Mouse (Mus musculus) heart, postnatal 0 days (tissue): ENCODE data around the gene Ufc1. TPM values are rescaled to one million over a fixed set of nuclear protein-coding genes. Genes with fewer than 3 reads are reported as not detected.

ENCODE experiments used
- ATAC-seq: fragments of 200-750 bp; cut with Nextera tagmentation; 2 replicates; pipeline ENCODE4 v1.8.0; 2017; ENCODE audit warnings: low read depth, moderate number of reproducible peaks, moderate library complexity; ENCODE audit not compliant: insufficient read depth
- DNase-seq: peaks from one replicate; pipeline ENCODE4 v3.0.0-alpha.2; 2016; ENCODE audit warnings: low spot score
- H3K27ac ChIP-seq: fragments of 300-500 bp; sonication (generic); 2 replicates; pipeline ENCODE4 v1.5.1; 2014; ENCODE audit warnings: low read depth, mild to moderate bottlenecking
- H3K27me3 ChIP-seq: fragments of 300-500 bp; sonication (generic); 2 replicates; pipeline ENCODE4 v1.6.1; 2014; ENCODE audit warnings: low read length, mixed read lengths; ENCODE audit not compliant: control insufficient read depth, insufficient read depth
- H3K36me3 ChIP-seq: fragments of 300-500 bp; sonication (generic); replicated peaks from 2 replicates; pipeline ENCODE4 v1.6.1; 2014; ENCODE audit warnings: low read length, mixed read lengths; ENCODE audit not compliant: control insufficient read depth, insufficient read depth
- H3K4me1 ChIP-seq: fragments of 300-500 bp; sonication (generic); 2 replicates; pipeline ENCODE4 v1.6.1; 2014; ENCODE audit warnings: antibody characterized with exemption; ENCODE audit not compliant: control insufficient read depth, insufficient read depth
- H3K4me2 ChIP-seq: fragments of 300-500 bp; sonication (generic); 2 replicates; pipeline ENCODE4 v1.6.1; 2014; ENCODE audit warnings: low read depth, mild to moderate bottlenecking, low read length, moderate library complexity
- H3K4me3 ChIP-seq: fragments of 300-500 bp; sonication (generic); 2 replicates; pipeline ENCODE4 v1.5.1; 2014; ENCODE audit warnings: low read depth, low read length
- H3K9ac ChIP-seq: fragments of 300-500 bp; sonication (generic); replicated peaks from 2 replicates; pipeline ENCODE4 v1.6.1; 2014; ENCODE audit warnings: low read depth, low read length, mixed read lengths
- H3K9me3 ChIP-seq: fragments of 300-500 bp; sonication (generic); replicated peaks from 2 replicates; pipeline ENCODE4 v1.6.1; 2016; ENCODE audit warnings: low read length; ENCODE audit not compliant: control insufficient read depth
- CTCF ChIP-seq: IDR thresholded peaks from 2 replicates; pipeline ENCODE4 v1.5.1; 2016; ENCODE audit warnings: antibody characterized with exemption, control low read depth, low read depth
- EP300 ChIP-seq: IDR thresholded peaks from 2 replicates; pipeline ENCODE4 v1.6.1; 2016; ENCODE audit warnings: antibody characterized with exemption, low read depth
- WGBS: fragments of 180-500 bp; shearing (Covaris S2); extraction: QIAGEN DNeasy Blood & Tissue Kit; methylation state at CpG from one replicate; pipeline ENCODE4 v1.1.7; 2014; 5-methylcytosine and 5-hydroxymethylcytosine counted together
- polyA plus RNA-seq: library from polyadenylated mRNA; unstranded; fragments of >200 nt; fragmentation: Nextera tagmentation; extraction: Ambion mirVana; gene quantifications from 2 replicates; pipeline ENCODE4 v1.2.1, GENCODE M21; 2015
- total RNA-seq: library from RNA; depleted of rRNA; stranded (reverse); fragments of >200 nt; gene quantifications from 2 replicates; pipeline ENCODE4 v1.2.3, GENCODE M21; 2014; ENCODE audit warnings: low replicate concordance; rRNA removed

Ufc1 gene
- total RNA-seq (74.9 and 140 TPM in 2 replicates), polyA plus RNA-seq (109 and 113 TPM in 2 replicates)

- WGBS: under 1% methylated on average over 42 of the region's 42 CpGs
- TF ChIP-seq EP300 (0 out of 2 replicates have a peak, but pooled peaks have one; percentile 47), CTCF (no peak)
- peak; percentile 74 for ATAC-seq
Measured at GRCm38 (mm10) chr1:171294298-171295062, at the start of gene Ufc1. TSS of gene Ufc1 (minus strand) at chr1:171295024.

GRCm38 (mm10) chr1:171343922-171344677 is 49.3 kb upstream of the Ufc1 start:
- ATAC-seq (peak; percentile 18; the same call in 1 of the 2 replicates), DNase-seq (peak; percentile 19)
- H3K36me3 ChIP-seq: peaks cover 44% of the 10 kb centered on the region
- H3K27ac ChIP-seq: no peak overlapping the region
- peaks cover 20% of the 10 kb centered on the region for H3K4me1 ChIP-seq
- H3K9ac ChIP-seq: no peak overlapping the region
- 53% methylated on average over 9 of the region's 9 CpGs for WGBS
- TF ChIP-seq CTCF (no peak), EP300 (no peak)
- H3K9me3 ChIP-seq: no peaks in the 10 kb centered on the region
- H3K4me3 ChIP-seq: no peak overlapping the region
- 0 out of 2 replicates have a peak overlapping the region, but pooled peaks have one; percentile 90 for H3K4me2 ChIP-seq
- no peaks in the 10 kb centered on the region for H3K27me3 ChIP-seq

More at GRCm38 (mm10) chr1:171294298-171295062, at the start of gene Ufc1:
- H3K27me3 ChIP-seq: 0 out of 2 replicates have a peak, but pooled peaks cover 7% of the 10 kb centered on the region
- peak within 1 kb of the TSS; percentile 76 for H3K9ac ChIP-seq
- peaks cover 6% of the 10 kb centered on the region for H3K36me3 ChIP-seq
- peak within 1 kb of the TSS; percentile 89 for H3K27ac ChIP-seq
- peak; percentile 92 for DNase-seq
- peak within 1 kb of the TSS; percentile 69 for H3K4me2 ChIP-seq
- H3K4me1 ChIP-seq: peaks cover 9% of the 10 kb centered on the region
- H3K9me3 ChIP-seq: no peaks in the 10 kb centered on the region
- peak within 1 kb of the TSS; percentile 67 for H3K4me3 ChIP-seq

- TF ChIP-seq CTCF: no peak
- no peak for TF ChIP-seq EP300
- H3K36me3 ChIP-seq: peaks cover 55% of the 10 kb centered on the region
- WGBS: 92% methylated on average over 16 of the region's 16 CpGs
Measured at GRCm38 (mm10) chr1:171342262-171343207, 47.7 kb upstream of the Ufc1 start.

GRCm38 (mm10) chr1:171330216-171330560 is 35.4 kb upstream of the Ufc1 start:
- 0% methylated on average over 4 of the region's 4 CpGs for WGBS
- TF ChIP-seq EP300 (no peak), CTCF (no peak)
- peak overlapping the region; percentile 67 for H3K4me3 ChIP-seq

More at GRCm38 (mm10) chr1:171342262-171343207, 47.7 kb upstream of the Ufc1 start:
- Histone ChIP-seq H3K27me3 (no peaks in the 10 kb centered on the region), H3K4me2 (no peak overlapping the region), H3K27ac (no peak overlapping the region), H3K9me3 (no peaks in the 10 kb centered on the region), H3K9ac (no peak overlapping the region), H3K4me1 (peaks cover 20% of the 10 kb centered on the region), H3K4me3 (no peak overlapping the region)
- DNase-seq: no peak
- no peak for ATAC-seq

More at GRCm38 (mm10) chr1:171330216-171330560, 35.4 kb upstream of the Ufc1 start:
- Histone ChIP-seq H3K4me2 (peak overlapping the region; percentile 70), H3K9ac (peak overlapping the region; percentile 97), H3K27me3 (no peaks in the 10 kb centered on the region), H3K36me3 (peaks cover 3% of the 10 kb centered on the region; the same call in 1 of the 2 replicates), H3K4me1 (peaks cover 32% of the 10 kb centered on the region), H3K27ac (peak overlapping the region; percentile 99), H3K9me3 (no peaks in the 10 kb centered on the region)
- no peak for ATAC-seq
- DNase-seq: peak; percentile 40
